Mouse (Mus musculus): Measurements from ENCODE around the gene Exosc5. TPM values are rescaled to one million over a fixed set of nuclear protein-coding genes. Genes with fewer than 3 reads are reported as not detected.

Exosc5 gene
- polyA plus RNA-seq, 1 experiment from 2014 or later = 44.2 TPM

DNA sequence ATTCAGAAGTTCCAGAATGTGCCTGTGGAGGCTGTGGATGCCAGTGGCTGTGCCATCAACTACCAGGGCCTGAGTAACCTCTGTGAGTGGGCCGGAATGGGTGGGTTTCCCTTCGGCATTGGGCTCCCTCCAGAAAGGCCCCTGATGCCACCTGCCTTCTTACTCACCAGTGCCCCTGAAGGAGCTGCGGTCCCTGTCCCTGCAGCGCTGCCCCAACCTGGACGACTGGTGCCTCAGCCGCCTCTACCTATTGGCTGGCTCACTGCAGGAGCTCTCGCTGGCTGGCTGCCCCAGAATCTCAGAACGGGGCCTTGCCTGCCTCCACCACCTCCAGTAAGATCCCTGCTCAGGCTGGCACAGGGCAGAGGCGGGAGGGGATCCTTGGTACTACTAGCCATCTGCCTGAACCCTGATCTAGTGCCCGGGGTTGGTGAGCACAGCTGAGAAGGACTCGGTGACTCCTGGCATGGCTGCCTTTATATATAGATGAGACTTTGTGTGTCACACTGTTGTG lies 35.0 kb upstream of the Exosc5 start:
- peaks cover 35% of the 10 kb centered on the region for H3K36me3 ChIP-seq
- H3K4me2 ChIP-seq (replicated peaks) = no peak overlapping the region
- ATAC-seq = no peak
- H3K4me3 ChIP-seq (replicated peaks) = no peak overlapping the region
- peaks cover 21% of the 10 kb centered on the region for H3K27me3 ChIP-seq
- 91% methylated on average over 11 of the region's 11 CpGs for WGBS
- H3K4me1 ChIP-seq (replicated peaks) = peaks cover 22% of the 10 kb centered on the region
- no peak overlapping the region for H3K27ac ChIP-seq
- no peaks in the 10 kb centered on the region for H3K9me3 ChIP-seq
- H3K9ac ChIP-seq (replicated peaks) = no peak overlapping the region

DNA sequence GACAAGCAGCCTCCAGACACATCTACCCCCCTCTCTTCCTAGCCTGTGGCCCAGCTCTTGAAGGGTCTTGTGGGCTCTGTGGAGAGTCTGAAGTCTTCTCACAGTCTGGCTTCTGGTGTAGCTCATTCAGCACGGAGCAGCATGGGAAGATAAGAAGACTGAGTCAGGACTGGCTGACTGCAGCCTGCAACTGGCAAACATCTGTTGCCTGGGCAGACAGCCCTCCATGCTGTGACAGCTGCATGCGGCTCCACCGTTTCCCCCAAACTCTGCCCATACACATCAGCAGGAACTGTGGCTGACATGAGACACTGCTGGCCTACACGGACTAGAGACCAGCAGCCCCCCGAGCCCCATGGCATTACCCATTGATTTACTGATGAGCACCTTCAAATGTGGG lies 34.1 kb upstream of the Exosc5 start:
- no peak overlapping the region for H3K4me2 ChIP-seq (replicated peaks)
- no peak overlapping the region for H3K9ac ChIP-seq (replicated peaks)
- no peak overlapping the region for H3K4me3 ChIP-seq (replicated peaks)
- ATAC-seq = no peak
- peaks cover 18% of the 10 kb centered on the region for H3K4me1 ChIP-seq (replicated peaks)
- no peak overlapping the region for H3K27ac ChIP-seq
- peaks cover 24% of the 10 kb centered on the region for H3K27me3 ChIP-seq
- H3K36me3 ChIP-seq = peaks cover 44% of the 10 kb centered on the region
- 82% methylated on average over 5 of the region's 5 CpGs for WGBS
- no peaks in the 10 kb centered on the region for H3K9me3 ChIP-seq

DNA sequence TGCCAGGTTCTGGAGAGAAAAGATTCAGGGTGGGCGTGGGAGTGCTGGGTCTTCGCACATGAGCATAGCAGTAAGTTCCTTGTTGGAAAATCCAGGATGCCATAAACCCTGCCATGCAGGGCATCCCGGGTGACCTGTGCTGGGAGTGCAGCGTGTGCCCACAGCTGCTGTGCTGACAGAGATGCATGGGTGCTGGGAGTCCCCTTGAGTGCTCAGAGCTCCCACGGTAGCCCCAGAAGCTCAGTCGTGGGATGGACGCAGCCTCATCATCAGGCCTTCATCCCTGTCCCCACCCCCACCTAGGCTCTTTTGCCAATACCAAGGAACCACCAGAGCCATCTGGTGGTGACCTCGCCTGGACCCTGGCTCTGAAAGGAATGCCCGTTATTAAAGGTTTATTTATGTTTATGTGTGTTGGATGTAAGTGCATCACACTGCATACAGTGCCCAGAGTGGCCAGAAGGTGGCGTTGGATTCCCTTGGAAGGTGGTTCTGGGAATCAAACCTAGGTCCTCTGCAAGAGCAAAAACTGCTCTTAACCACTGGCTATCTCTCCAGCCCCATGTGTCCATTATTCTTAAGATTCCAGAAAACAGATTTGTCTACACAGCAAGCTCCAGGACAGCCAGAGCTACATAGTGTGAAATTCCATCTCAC lies 33.2 kb upstream of the Exosc5 start:
- H3K4me1 ChIP-seq (replicated peaks) = peaks cover 17% of the 10 kb centered on the region
- H3K36me3 ChIP-seq = peaks cover 53% of the 10 kb centered on the region
- no peak overlapping the region for H3K4me3 ChIP-seq (replicated peaks)
- WGBS = 79% methylated on average over 10 of the region's 10 CpGs
- peaks cover 24% of the 10 kb centered on the region for H3K27me3 ChIP-seq
- no peak overlapping the region for H3K9ac ChIP-seq (replicated peaks)
- ATAC-seq = no peak
- no peak overlapping the region for H3K27ac ChIP-seq
- H3K9me3 ChIP-seq = no peaks in the 10 kb centered on the region
- no peak overlapping the region for H3K4me2 ChIP-seq (replicated peaks)

DNA sequence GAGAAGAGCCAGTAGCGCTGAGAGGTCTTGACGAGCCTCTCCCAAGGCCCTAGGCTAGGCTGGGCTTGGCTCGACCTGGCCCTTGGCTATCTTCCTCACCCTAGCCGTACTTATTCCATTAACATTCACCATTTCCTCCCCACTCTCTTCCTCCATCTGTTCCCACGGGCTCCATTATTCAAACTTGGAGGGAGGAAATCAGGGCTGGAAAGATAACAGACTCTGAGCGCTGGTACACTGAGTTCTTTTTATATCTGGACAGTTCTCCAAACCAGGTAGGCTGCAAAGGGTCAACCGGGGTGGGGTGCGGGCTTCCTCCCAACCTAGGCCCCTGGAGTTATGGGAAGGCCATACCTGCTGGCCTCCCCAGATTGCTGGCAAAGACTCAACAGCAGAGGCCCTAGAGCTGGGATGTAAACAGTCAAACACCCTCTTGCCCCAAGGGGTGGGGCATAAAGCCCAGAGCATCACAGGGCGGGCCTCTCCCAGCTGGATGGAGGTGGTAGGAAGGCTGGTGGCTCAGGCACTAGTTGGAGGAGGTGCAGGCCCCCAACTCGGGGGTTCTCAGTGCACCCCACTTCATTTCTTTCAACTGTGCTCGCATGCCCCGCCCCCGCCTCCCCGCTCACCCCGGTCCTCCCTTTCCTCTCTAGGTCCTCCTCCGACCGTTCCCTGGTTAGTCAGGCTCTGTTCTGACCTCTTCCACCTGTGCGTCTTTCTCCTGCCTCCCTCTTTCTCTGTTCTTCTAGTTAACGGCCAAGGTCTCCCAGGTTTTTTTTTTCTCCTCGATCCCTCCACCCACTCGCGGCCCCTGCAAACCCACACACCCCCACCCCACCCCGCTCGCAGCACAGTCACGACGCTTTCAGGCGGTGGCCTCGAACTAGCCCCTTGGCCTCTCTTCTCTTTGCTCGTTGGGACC lies 32.2 kb upstream of the Exosc5 start, which contains the start of gene B3gnt8:
Gene B3gnt8, plus strand, starts transcription at position 146 of the 922 bp plus-strand sequence.
- Histone ChIP-seq H3K27me3 (peaks cover 24% of the 10 kb centered on the region), H3K9me3 (no peaks in the 10 kb centered on the region), H3K4me1 (replicated peaks) (peaks cover 17% of the 10 kb centered on the region), H3K36me3 (peaks cover 63% of the 10 kb centered on the region), H3K9ac (replicated peaks) (peak within 1 kb of the TSS; percentile 19), H3K4me2 (replicated peaks) (peak within 1 kb of the TSS; percentile 45), H3K27ac (no peak within 1 kb of the TSS), H3K4me3 (replicated peaks) (peak within 1 kb of the TSS; percentile 18)
- no peak for ATAC-seq
- 20% methylated on average over 29 of the region's 29 CpGs for WGBS

DNA sequence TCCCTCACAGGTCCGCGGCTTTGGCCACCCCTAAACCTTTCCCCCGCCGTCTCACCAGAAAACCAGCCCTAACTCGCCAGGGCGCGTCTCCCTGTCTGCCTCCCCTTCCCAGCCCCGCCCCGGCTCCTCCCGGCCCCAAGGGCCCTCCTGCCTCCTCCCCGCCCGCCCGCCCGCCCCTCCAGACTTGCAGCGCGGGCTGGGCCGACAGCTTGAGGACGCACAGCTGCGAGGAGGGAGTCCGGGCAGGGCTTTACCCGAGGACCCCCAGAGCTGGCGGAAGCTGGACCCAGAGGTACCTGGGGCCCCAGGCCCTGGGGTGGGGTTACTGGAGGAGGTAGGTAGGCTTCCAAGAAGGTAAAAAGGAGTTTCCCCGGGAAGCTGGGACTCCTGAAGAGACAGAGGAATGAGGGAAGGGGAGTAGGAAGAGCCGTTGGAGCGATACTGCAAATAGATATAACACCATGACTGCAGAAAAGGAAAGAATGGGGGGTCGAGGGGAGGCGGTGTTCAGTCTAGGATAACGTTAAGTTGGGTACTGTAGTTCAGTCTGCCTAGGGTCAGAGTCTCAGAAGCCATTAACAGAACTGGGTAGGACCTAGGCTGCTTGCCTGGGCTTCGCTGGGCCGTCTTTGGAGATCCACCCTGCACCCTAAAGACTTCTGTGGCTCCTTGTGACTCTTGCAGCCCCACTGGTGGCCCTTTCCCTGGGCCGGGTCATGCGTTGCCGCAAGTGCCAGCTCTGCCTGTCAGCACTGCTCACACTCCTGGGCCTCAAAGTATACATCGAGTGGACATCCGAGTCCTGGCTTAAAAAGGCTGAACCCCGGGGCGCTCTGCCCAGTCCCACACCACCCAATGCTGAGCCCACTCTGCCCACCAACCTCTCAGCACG lies 31.3 kb upstream of the Exosc5 start:
- Histone ChIP-seq H3K27ac (no peak overlapping the region), H3K4me3 (replicated peaks) (peak overlapping the region; percentile 18; the same call in 1 of the 2 replicates), H3K4me1 (replicated peaks) (peaks cover 17% of the 10 kb centered on the region), H3K9me3 (no peaks in the 10 kb centered on the region), H3K27me3 (peaks cover 24% of the 10 kb centered on the region), H3K4me2 (replicated peaks) (peak overlapping the region; percentile 45), H3K9ac (replicated peaks) (peak overlapping the region; percentile 19), H3K36me3 (peaks cover 66% of the 10 kb centered on the region)
- 20% methylated on average over 38 of the region's 38 CpGs for whole genome bisulfite sequencing
- ATAC-seq = peak; percentile 44; the same call in 1 of the 2 replicates

DNA sequence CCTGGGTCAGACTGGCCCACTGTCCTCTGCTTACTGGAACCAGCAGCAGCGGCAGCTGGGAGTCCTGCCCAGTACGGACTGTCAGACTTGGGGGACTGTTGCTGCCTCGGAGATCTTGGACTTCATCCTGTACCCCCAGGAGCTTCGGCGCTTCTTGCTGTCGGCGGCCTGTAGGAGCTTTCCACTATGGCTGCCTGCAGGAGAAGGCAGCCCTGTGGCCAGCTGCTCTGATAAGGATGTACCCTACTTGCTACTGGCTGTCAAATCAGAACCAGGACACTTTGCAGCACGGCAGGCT lies 30.7 kb upstream of the Exosc5 start:
- ATAC-seq = no peak
- no peak overlapping the region for H3K9ac ChIP-seq (replicated peaks)
- 65% methylated on average over 8 of the region's 8 CpGs for WGBS

DNA sequence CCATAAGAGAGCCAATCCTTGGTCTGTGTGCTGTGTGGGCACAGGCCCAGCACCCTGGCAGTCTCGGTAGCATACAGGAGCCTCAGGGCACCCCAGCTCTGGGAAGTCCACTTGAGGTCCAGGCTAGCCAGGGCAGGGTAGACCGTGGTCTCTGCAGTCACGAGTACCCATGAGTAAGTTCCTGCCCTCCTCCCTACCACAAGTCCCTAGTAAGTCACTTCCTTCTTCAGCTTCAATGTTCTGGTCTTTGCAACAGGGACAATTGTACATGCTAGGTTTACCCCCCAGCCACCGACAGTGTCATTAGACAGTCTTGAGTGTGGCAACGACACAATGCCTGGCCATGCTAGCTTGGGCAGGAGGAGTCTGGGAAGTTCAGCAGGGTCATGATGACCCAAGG lies 26.3 kb upstream of the Exosc5 start:
- H3K9ac ChIP-seq (replicated peaks) = no peak overlapping the region
- H3K4me2 ChIP-seq (replicated peaks) = no peak overlapping the region
- H3K36me3 ChIP-seq = peaks cover 80% of the 10 kb centered on the region
- WGBS = 94% methylated on average over 5 of the region's 5 CpGs
- H3K4me1 ChIP-seq (replicated peaks) = peaks cover 5% of the 10 kb centered on the region
- H3K27me3 ChIP-seq = peaks cover 15% of the 10 kb centered on the region
- no peak overlapping the region for H3K4me3 ChIP-seq (replicated peaks)
- no peak overlapping the region for H3K27ac ChIP-seq
- no peak for ATAC-seq
- H3K9me3 ChIP-seq = no peaks in the 10 kb centered on the region

More for the DNA sequence above, 30.7 kb upstream of the Exosc5 start:
- Histone ChIP-seq H3K36me3 (peaks cover 67% of the 10 kb centered on the region), H3K27ac (no peak overlapping the region), H3K4me2 (replicated peaks) (no peak overlapping the region), H3K4me1 (replicated peaks) (peaks cover 17% of the 10 kb centered on the region), H3K9me3 (no peaks in the 10 kb centered on the region), H3K4me3 (replicated peaks) (no peak overlapping the region), H3K27me3 (peaks cover 24% of the 10 kb centered on the region)

DNA sequence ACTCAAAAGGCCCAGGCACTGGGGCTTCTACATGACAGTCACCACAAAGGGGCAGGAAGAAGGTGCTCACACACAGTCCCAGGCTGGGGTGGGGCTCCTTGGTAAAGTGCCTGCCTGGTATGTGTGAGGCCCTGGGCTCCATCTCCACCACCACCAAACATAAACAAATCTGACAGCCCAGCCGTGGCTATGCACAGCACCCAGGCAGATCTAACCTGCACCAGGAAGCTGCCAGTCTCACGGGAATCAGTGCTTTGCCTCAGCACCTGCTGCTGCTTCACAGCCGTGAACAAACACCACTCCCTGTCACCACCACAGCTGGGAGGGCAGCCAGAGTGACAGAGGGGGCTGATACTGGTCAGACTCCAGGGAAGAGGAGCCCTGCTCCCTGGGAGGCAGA lies 22.6 kb upstream of the Exosc5 start:
- Histone ChIP-seq H3K4me3 (replicated peaks) (no peak overlapping the region), H3K4me1 (replicated peaks) (no peaks in the 10 kb centered on the region), H3K4me2 (replicated peaks) (no peak overlapping the region), H3K9me3 (no peaks in the 10 kb centered on the region), H3K36me3 (peaks cover 83% of the 10 kb centered on the region), H3K27ac (no peak overlapping the region), H3K9ac (replicated peaks) (no peak overlapping the region), H3K27me3 (no peaks in the 10 kb centered on the region)
- no peak for ATAC-seq
- 92% methylated on average over 3 of the region's 3 CpGs for WGBS

DNA sequence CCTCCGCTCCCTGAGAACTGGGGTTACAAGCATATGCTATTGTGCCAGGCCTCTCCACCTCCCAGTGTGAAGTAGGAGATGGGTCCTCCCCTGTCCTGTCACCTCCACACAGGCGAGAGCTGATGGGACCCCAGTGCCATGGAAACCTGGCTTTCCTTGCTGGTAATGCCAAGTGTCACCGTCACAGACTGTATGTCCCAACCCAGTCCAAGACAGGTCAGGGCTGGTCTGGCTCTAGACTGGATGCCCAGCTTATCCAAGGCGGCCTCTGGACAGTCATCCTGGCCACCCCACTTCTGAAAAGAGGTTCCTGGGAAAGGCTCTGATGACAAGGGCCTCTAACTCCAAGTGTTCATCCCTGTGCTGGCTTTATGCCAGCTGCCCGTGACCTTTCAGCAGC lies 21.9 kb upstream of the Exosc5 start:
- Histone ChIP-seq H3K4me3 (replicated peaks) (no peak overlapping the region), H3K4me1 (replicated peaks) (no peaks in the 10 kb centered on the region), H3K27me3 (no peaks in the 10 kb centered on the region), H3K9ac (replicated peaks) (no peak overlapping the region), H3K4me2 (replicated peaks) (no peak overlapping the region), H3K9me3 (no peaks in the 10 kb centered on the region), H3K36me3 (peaks cover 79% of the 10 kb centered on the region), H3K27ac (no peak overlapping the region)
- ATAC-seq = no peak
- WGBS = 90% methylated on average over 5 of the region's 5 CpGs

DNA sequence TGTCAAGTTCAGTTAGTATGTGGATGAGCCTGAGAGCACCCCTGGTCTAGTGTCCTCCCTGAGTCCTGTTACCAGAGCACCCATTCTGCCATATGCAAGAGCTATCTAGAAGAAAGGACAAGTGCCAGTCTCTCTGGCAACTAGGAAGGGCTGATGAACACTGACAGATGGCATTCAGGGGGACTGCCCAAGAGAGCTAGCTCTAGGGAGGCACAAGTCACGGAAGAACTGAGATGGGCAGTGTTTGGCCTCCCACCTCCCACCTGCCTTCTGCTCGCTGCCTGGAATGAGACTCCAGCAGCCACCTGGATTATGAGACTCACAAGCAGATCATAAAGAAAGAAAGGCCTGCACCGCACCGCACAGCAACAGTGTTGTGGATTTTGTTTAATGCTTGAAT lies 19.2 kb upstream of the Exosc5 start:
- H3K4me2 ChIP-seq (replicated peaks) = no peak overlapping the region
- no peak overlapping the region for H3K9ac ChIP-seq (replicated peaks)
- no peak overlapping the region for H3K27ac ChIP-seq
- no peak overlapping the region for H3K4me3 ChIP-seq (replicated peaks)
- H3K36me3 ChIP-seq = peaks cover 62% of the 10 kb centered on the region
- H3K4me1 ChIP-seq (replicated peaks) = no peaks in the 10 kb centered on the region
- 87% methylated on average over 4 of the region's 4 CpGs for WGBS
- no peaks in the 10 kb centered on the region for H3K27me3 ChIP-seq
- no peaks in the 10 kb centered on the region for H3K9me3 ChIP-seq
- ATAC-seq = no peak

DNA sequence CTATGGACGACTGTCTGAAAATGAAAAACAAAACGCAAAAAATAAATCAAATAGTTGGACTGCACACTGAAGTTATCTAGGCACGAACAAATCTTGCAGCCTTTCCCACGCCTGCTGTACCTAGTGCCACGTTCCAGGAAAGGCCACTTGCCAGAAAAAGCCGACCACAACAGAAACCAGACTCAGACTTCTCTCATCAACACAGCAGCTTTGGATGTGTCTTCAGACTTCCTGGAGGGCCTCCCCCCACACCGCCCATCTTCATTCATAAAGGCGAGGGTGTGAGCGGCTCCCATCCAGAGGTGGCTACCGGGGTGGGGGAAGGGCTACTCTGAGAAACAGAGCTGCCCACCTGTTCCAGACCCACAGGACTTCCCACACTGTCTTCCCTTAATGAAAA lies 14.8 kb upstream of the Exosc5 start:
- ATAC-seq = no peak
- Histone ChIP-seq H3K9me3 (no peaks in the 10 kb centered on the region), H3K4me3 (replicated peaks) (no peak overlapping the region), H3K9ac (replicated peaks) (no peak overlapping the region), H3K4me2 (replicated peaks) (no peak overlapping the region), H3K27ac (no peak overlapping the region), H3K36me3 (peaks cover 29% of the 10 kb centered on the region), H3K4me1 (replicated peaks) (0 out of 2 replicates have a peak, but pooled peaks cover 3% of the 10 kb centered on the region), H3K27me3 (no peaks in the 10 kb centered on the region)
- 89% methylated on average over 10 of the region's 10 CpGs for WGBS
